Mouse (Mus musculus): ENCODE data around the gene Dclk3. TPM values are rescaled to one million over a fixed set of nuclear protein-coding genes. Genes with fewer than 3 reads are reported as not detected.
A peak's percentile ranks its signal among the peaks of the same experiment; 100 is the strongest.

The Dclk3 gene
- total and polyA plus RNA-seq, 3 experiments: 0.23 to 0.39 (median 0.33) TPM

GRCm38 (mm10) chr9:111412471-111413160 lies 26.3 kb upstream of the Dclk3 start:
- Histone ChIP-seq H3K79me2 (replicated peaks; ENCODE audit: control insufficient read depth, insufficient read depth, low read length) (no peaks in the 10 kb centered on the region), H3K9ac (ENCODE audit: low read depth, low read length) (no peak overlapping the region), H3K27me3 (ENCODE audit: control insufficient read depth, insufficient read depth, low read length) (no peaks in the 10 kb centered on the region), H3K4me3 (no peak overlapping the region), H3K4me1 (ENCODE audit: control insufficient read depth, insufficient read depth, low read length) (no peaks in the 10 kb centered on the region), H3K36me3 (ENCODE audit: control insufficient read depth, insufficient read depth, low read length) (no peaks in the 10 kb centered on the region), H3K27ac (no peak overlapping the region)
- no peak for DNase-seq
- 74% methylated on average over 16 of the region's 16 CpGs for WGBS
- intact Hi-C loops (cut with DNase I): no loop called here
- TF ChIP-seq POLR2A (IDR thresholded peaks at IDR 0.05; ENCODE audit: insufficient read depth, low read depth, low read length) (no peak), EP300 (IDR thresholded peaks at IDR 0.05; ENCODE audit: insufficient read depth, low read depth, low read length) (no peak), CTCF (IDR thresholded peaks at IDR 0.05) (no peak)

- TF ChIP-seq CTCF (IDR thresholded peaks at IDR 0.05): no peak
- TF ChIP-seq POLR2A (IDR thresholded peaks at IDR 0.05; ENCODE audit: insufficient read depth, low read depth, low read length): no peak
- no peak for TF ChIP-seq EP300 (IDR thresholded peaks at IDR 0.05; ENCODE audit: insufficient read depth, low read depth, low read length)
- H3K79me2 ChIP-seq (replicated peaks; ENCODE audit: control insufficient read depth, insufficient read depth, low read length): no peaks in the 10 kb centered on the region
- DNase-seq: no peak
- intact Hi-C loops (cut with DNase I): no loop called here
- no peaks in the 10 kb centered on the region for H3K36me3 ChIP-seq (ENCODE audit: control insufficient read depth, insufficient read depth, low read length)
- H3K27me3 ChIP-seq (ENCODE audit: control insufficient read depth, insufficient read depth, low read length): no peaks in the 10 kb centered on the region
- H3K27ac ChIP-seq: no peak overlapping the region
- no peaks in the 10 kb centered on the region for H3K4me1 ChIP-seq (ENCODE audit: control insufficient read depth, insufficient read depth, low read length)
- no peak overlapping the region for H3K4me3 ChIP-seq
- H3K9ac ChIP-seq (ENCODE audit: low read depth, low read length): no peak overlapping the region
- WGBS: 63% methylated on average over 2 of the region's 2 CpGs
These were observed 17.0 kb upstream of the Dclk3 start for GRCm38 (mm10) chr9:111421862-111422261.

- no peak for DNase-seq
- H3K36me3 ChIP-seq (ENCODE audit: control insufficient read depth, insufficient read depth, low read length): no peaks in the 10 kb centered on the region
- 50% methylated on average over 5 of the region's 5 CpGs for WGBS
- H3K27me3 ChIP-seq (ENCODE audit: control insufficient read depth, insufficient read depth, low read length): no peaks in the 10 kb centered on the region
- H3K4me1 ChIP-seq (ENCODE audit: control insufficient read depth, insufficient read depth, low read length): no peaks in the 10 kb centered on the region
- intact Hi-C loops (cut with DNase I): no loop called here
- no peak overlapping the region for H3K9ac ChIP-seq (ENCODE audit: low read depth, low read length)
- no peak overlapping the region for H3K4me3 ChIP-seq
- H3K79me2 ChIP-seq (replicated peaks; ENCODE audit: control insufficient read depth, insufficient read depth, low read length): no peaks in the 10 kb centered on the region
- TF ChIP-seq EP300 (IDR thresholded peaks at IDR 0.05; ENCODE audit: insufficient read depth, low read depth, low read length) (no peak), CTCF (IDR thresholded peaks at IDR 0.05) (no peak), POLR2A (IDR thresholded peaks at IDR 0.05; ENCODE audit: insufficient read depth, low read depth, low read length) (no peak)
- no peak overlapping the region for H3K27ac ChIP-seq
These were observed 16.3 kb upstream of the Dclk3 start for GRCm38 (mm10) chr9:111422567-111422966.

GRCm38 (mm10) chr9:111425113-111425512 lies 13.8 kb upstream of the Dclk3 start:
- intact Hi-C loops (cut with DNase I): no loop called here
- Histone ChIP-seq H3K9ac (ENCODE audit: low read depth, low read length) (no peak overlapping the region), H3K4me3 (no peak overlapping the region), H3K36me3 (ENCODE audit: control insufficient read depth, insufficient read depth, low read length) (no peaks in the 10 kb centered on the region), H3K79me2 (replicated peaks; ENCODE audit: control insufficient read depth, insufficient read depth, low read length) (no peaks in the 10 kb centered on the region), H3K27me3 (ENCODE audit: control insufficient read depth, insufficient read depth, low read length) (no peaks in the 10 kb centered on the region), H3K4me1 (ENCODE audit: control insufficient read depth, insufficient read depth, low read length) (no peaks in the 10 kb centered on the region; the same call in 1 of the 2 replicates), H3K27ac (no peak overlapping the region; the same call in 1 of the 2 replicates)
- 70% methylated on average over 6 of the region's 6 CpGs for WGBS
- DNase-seq: peak; percentile 34 to 63
- TF ChIP-seq EP300 (IDR thresholded peaks at IDR 0.05; ENCODE audit: insufficient read depth, low read depth, low read length) (no peak), POLR2A (IDR thresholded peaks at IDR 0.05; ENCODE audit: insufficient read depth, low read depth, low read length) (no peak), CTCF (IDR thresholded peaks at IDR 0.05) (no peak)

GRCm38 (mm10) chr9:111425952-111426351 lies 12.9 kb upstream of the Dclk3 start:
- H3K36me3 ChIP-seq (ENCODE audit: control insufficient read depth, insufficient read depth, low read length): no peaks in the 10 kb centered on the region
- H3K4me1 ChIP-seq (ENCODE audit: control insufficient read depth, insufficient read depth, low read length): no peaks in the 10 kb centered on the region; the same call in 1 of the 2 replicates
- no peak for TF ChIP-seq POLR2A (IDR thresholded peaks at IDR 0.05; ENCODE audit: insufficient read depth, low read depth, low read length)
- no peak for TF ChIP-seq EP300 (IDR thresholded peaks at IDR 0.05; ENCODE audit: insufficient read depth, low read depth, low read length)
- no peak for TF ChIP-seq CTCF (IDR thresholded peaks at IDR 0.05)
- DNase-seq: peak in 1 of 2 experiments; percentile 1
- 90% methylated on average over 4 of the region's 4 CpGs for WGBS
- no peaks in the 10 kb centered on the region for H3K27me3 ChIP-seq (ENCODE audit: control insufficient read depth, insufficient read depth, low read length)
- intact Hi-C loops (cut with DNase I): no loop called here
- H3K79me2 ChIP-seq (replicated peaks; ENCODE audit: control insufficient read depth, insufficient read depth, low read length): no peaks in the 10 kb centered on the region
- H3K9ac ChIP-seq (ENCODE audit: low read depth, low read length): no peak overlapping the region
- H3K27ac ChIP-seq: no peak overlapping the region
- no peak overlapping the region for H3K4me3 ChIP-seq

GRCm38 (mm10) chr9:111427891-111428555 lies 10.9 kb upstream of the Dclk3 start:
- Histone ChIP-seq H3K4me3 (no peak overlapping the region), H3K27me3 (ENCODE audit: control insufficient read depth, insufficient read depth, low read length) (no peaks in the 10 kb centered on the region), H3K4me1 (ENCODE audit: control insufficient read depth, insufficient read depth, low read length) (no peaks in the 10 kb centered on the region; the same call in 1 of the 2 replicates), H3K27ac (no peak overlapping the region), H3K9ac (ENCODE audit: low read depth, low read length) (no peak overlapping the region), H3K36me3 (ENCODE audit: control insufficient read depth, insufficient read depth, low read length) (no peaks in the 10 kb centered on the region), H3K79me2 (replicated peaks; ENCODE audit: control insufficient read depth, insufficient read depth, low read length) (no peaks in the 10 kb centered on the region)
- intact Hi-C loops (cut with DNase I): no loop called here
- peak in 1 of 2 experiments; percentile 1 for DNase-seq
- TF ChIP-seq EP300 (IDR thresholded peaks at IDR 0.05; ENCODE audit: insufficient read depth, low read depth, low read length): no peak
- peak; percentile 29 for TF ChIP-seq CTCF (IDR thresholded peaks at IDR 0.05)
- WGBS: 91% methylated on average over 9 of the region's 9 CpGs
